Mouse (Mus musculus) embryo, embryonic 10.5 days (tissue): ENCODE measurements around the gene Phf2.

Source experiments
- DNase-seq: peaks from one replicate; pipeline ENCODE4 v3.0.0-alpha.2; 2015; ENCODE audit warnings: low spot score

Gene Phf2

DNA sequence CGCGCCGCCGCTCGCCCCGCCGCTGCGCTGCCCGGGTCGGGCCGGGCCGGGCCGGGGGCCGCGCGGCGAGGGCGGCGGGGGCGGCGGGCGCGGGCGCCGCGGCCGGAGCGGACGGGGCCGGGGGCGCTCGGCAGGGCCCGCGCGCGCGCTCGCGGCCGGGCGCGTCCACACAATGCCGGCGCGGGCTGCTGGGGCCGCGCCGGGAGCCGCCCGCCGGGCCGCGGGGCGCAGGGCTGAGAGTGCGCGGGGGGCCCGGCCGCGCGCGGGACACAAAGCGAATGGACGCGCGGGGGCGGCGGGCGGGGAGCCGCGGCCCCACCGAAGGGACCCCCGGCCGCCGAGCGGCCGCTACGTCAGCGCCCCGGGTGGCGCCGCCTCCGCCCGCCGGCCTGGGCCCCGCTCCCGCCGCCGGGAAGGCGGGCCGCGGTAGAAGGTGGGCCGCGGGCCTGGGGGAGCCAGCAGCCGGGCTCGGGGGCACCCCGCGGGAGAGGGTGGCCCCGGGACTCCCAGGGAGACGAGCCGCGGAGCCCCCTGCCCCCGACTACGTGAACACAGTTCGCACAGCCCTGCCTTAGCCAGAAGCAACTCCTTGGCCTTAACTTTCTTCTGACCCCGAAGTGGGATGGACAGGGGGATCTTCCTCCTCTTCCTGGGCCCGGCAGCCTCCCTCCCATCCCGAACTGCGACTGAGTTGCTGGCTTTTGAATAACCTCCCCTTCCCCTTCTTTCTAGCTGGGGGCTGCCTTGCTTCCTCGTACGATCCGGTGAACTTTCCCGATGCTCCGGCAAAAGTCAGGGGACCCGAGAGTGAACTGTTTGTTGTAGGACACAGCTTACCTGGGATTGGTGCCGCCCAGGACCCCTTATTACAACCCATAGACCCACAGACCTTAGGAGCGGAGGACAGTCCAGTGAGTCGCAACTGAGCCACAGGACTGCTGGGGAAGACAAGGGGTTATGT lies at the start of gene Phf2:
TSS of gene Phf2 (minus strand) at position 349 of the 961 bp plus-strand sequence.
- DNase-seq, result peak; percentile 59

DNA sequence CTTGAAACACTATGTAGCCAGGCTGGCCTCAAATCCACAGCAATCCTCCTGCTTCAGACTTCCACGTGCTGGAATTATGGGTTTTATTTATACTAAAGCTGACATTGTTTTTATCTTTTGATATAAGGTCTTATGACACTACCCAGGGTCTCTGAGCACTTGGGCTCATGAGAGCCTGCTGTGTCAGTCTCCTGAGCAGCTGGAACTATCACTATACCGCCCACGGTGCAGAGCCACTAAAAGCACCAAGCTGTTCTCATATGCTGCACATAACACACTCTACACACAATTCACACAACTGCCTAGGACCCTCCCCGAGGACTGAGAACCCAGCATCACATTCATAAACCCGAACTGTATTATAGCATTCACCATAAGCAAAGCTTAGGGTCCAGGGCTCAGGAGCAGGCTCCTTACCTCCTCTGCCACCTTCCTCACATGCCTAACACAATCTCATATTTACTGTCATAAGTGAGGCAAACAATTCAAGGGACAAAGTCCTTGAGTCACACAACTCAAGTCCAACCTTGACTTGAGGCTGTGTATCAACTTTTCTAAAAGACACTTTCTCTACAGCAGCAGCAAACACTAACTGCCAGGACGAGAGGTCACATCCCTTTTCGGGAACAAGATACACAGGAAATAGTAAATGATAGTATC lies 49.0 kb upstream of the Phf2 start:
- DNase-seq, result no peak

DNA sequence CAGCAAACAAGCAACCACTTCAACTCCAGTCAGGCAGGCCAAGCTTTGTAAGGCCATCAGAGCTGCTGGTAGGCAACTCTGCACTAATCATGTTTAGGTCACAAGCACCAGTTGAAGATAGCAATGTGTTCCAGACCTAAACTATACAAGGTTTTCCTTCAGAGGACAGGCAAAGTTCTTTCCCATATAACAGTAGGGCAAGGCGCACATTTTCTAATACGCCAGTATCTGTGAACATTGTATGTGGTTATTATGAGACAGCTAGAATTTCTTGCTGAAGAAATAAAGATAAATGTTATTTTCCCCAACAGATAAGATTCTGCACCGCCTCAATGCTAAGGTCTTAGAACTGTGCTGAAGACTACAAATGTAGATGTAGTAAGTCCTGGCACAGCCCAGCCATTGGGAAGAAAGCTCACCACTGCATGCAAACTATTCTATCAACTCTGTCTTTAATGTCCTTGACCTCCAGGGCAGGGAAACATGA lies 46.2 kb upstream of the Phf2 start:
- DNase-seq, result no peak

DNA sequence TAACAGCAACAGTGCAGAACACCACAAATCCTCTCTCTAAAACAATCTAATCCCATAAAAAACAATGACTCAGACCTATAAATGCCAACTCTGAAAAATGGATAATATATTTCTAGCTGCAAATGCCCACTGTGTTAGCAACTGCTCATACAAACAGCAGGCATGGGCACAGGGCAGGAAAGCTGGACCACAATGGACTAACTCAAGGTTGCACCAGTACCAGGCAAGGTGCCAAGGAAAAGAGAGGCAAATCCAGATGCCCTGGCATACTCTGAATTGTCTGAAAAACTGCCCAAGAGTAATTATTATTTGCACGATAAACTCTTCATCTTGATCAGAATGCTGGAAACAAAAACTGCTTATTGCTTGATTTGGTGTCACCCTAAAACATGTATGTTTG lies 42.8 kb upstream of the Phf2 start:
- DNase-seq, result no peak

DNA sequence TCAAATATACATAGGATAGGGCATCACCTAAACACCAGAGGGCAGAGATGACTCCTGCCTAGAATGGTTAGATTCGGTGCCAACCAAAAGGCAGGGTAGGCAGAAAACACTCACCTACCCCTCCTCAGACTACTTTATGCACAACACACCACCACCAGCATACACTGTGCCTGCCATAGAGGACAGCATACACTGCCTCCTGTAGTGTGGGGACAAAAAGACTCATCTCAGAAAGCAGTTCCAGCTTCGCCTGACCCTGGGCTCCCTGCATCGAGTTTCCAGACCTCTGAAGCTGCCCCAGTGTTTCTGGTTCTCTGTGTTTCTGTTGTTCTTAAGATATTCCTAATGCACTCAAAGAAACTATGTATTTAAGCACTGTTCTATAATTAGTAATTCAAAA lies 42.2 kb upstream of the Phf2 start:
- no peak for DNase-seq

DNA sequence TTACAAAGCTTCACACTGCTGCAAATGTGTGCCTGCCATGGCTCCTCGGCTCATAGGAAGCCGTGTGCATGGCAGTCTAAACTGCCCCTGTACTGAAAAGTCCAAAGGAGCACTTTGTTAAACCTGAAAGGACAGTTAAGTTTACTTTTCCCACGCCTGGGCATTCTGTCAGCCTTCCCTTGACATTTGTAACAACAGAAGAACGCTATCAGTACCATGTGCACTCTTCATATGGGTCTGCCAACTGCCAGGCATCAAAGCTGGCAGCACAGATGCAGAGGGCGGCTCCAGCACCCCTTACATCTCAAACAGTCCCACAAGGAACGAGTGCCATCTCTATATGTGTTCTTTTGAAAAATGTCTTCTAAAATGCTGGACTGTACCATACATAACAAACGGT lies 40.5 kb upstream of the Phf2 start:
- DNase-seq, result no peak

DNA sequence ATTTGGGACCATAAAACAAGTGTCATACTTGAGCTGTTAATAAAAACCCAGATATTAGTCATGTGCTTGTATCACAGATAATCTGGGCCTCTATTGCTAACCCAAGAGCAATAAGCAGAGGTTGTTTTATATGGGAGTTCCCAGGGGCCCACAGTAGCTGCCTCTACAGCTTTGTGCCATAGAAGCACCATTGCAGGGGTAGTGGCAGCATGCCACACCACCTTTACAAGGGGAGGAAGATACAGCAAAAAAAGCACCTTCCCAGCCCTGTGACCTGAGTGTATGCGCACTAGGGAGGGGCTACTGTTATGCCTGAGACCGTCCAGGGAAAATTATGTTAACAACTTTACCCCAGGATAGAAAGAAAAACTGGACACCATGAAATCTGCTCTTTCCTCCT lies 34.5 kb upstream of the Phf2 start:
- no peak for DNase-seq

DNA sequence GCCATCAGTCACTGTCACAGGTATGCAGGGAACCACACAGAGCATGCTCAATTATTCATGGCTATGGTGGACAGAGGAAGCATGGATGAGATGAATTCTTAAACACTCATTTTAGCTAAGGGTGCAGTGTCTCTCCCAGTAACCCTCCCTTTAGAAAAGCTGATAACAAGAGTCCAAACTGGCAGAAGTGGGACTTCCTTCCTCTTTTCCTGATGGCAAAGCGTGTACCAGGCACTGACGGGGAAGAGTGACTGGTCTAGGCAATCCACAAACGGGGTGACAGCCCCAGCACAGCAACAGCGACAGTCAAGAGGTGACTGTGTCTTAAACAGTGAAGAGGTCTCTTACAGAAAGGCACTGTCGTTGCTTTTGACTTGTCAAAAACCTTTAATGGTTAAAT lies 24.5 kb upstream of the Phf2 start:
- no peak for DNase-seq

DNA sequence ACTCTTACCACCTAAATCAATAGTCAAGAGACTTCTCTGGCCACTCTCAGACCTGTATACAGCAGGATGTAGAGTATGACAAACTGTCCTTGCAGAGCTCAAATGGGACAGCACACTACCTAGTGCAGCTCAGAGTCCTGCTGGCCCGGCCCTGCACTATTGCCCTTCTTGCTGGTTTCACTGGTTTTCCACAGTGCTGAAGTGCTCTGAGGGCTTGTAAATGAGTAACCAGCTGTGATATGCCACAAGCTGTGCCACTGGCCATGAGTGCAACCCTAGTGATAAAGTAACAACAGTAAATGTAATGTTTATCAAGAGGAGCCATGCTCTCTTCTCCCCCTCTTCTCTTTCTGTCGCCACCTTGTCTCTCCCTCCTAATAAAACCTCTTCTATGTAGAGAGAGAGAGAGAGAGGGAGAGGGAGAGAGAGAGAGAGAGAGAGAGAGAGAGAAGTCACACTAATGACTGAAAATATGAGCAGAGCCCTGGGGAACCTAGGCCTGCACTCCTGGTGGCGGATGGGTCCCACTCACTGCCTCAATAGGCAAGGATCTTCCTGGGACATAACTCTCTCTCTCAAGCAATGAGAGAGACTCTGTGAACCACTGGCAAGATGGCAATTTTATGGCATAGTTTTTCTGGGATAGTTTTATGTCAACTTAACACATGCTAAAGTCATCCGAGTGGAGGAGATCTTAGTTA lies 19.5 kb upstream of the Phf2 start:
- no peak for DNase-seq

DNA sequence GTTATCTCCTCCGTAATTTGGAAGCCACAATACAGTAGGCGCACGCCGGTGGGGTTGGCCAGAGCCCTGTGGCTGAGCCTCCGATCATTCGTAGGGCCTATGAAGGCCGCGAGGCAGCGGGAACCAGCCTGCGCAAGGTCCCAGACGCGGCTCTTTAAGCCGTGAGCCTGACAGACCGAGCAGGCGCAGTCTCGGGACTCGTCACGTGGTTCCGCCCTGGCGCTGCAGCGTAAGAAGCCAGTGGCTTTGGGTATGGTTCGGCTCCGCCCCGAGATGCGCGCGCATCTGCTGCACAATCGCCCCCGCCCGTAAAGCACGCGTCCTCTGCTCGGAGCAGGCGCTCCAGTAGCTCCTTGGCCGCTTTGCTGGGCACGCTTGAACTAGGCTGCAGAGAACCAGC lies 7.6 kb upstream of the Phf2 start:
- DNase-seq, result peak; percentile 98

DNA sequence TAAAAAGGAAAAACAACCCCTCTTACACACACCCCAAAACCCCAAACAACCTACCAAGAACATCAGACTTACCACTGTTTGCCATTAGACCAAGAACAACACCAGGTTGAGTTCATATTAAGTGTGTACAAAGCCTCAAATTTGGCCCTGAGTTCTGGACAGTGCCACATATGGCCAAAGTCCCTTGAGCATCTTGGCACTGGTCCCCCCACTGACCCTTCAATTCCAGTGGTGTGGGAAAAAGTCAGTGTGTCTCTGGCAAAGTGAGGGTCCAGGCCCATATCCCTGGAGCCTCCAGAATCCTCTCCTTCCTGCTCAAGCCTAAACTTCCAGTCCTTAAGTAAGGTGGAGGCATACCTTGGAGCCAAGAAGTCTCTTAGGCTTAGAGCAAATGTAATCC lies 6.9 kb upstream of the Phf2 start:
- DNase-seq, result peak; percentile 10

DNA sequence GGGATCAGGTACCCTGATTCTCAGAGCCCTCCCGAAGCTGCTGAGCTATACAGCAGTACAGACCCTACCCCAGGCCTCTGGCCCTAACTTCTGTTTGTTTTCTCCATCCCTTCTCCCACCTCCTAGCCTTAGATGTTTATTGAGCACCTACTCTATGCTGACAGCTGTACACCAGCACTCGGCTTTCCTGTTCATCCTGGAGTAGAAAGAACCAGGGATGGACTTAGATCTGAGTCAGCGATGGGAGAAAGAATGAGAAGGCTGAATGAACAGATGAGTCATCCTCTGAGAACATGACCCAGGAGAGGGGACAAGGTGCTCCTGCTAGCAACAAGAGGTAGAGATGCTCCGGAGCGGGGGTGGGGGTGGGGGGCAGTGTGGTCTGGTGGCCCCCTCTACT lies 1.8 kb upstream of the Phf2 start:
- DNase-seq, result no peak

DNA sequence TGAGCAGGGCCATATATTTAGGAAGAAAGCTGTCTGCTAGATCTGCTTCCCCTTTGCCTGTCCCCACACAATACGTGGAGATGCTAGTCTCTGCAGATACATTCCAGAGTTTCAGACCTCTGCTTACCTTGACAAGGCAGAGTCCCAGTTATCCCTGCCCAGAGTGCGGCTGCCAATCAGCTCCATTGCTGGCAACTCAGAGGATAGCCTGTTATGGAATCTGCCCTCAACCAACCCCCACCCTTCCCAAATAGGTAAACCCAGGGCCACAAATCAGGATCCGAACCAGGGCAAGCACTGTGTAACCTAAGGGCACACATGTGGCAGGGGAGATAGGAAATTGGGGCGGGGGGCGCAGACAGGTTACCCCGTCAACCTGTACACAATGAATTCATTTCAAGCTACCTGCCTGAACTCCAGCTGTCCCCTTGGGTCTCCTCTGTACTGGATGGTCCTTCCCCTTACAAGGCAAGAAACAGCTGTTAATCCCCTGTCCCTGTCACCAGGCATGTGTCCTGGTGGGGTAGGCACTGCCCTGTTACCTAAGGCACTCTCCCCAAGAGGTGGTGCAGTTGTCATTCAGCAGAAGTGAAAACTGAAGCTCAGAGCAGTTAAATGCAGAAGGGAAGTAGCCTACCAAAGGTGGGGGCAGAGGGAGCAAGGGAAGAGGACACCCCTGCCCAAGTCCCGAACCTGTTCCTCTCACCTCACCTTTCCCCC lies 1.1 kb upstream of the Phf2 start:
- DNase-seq, result no peak

DNA sequence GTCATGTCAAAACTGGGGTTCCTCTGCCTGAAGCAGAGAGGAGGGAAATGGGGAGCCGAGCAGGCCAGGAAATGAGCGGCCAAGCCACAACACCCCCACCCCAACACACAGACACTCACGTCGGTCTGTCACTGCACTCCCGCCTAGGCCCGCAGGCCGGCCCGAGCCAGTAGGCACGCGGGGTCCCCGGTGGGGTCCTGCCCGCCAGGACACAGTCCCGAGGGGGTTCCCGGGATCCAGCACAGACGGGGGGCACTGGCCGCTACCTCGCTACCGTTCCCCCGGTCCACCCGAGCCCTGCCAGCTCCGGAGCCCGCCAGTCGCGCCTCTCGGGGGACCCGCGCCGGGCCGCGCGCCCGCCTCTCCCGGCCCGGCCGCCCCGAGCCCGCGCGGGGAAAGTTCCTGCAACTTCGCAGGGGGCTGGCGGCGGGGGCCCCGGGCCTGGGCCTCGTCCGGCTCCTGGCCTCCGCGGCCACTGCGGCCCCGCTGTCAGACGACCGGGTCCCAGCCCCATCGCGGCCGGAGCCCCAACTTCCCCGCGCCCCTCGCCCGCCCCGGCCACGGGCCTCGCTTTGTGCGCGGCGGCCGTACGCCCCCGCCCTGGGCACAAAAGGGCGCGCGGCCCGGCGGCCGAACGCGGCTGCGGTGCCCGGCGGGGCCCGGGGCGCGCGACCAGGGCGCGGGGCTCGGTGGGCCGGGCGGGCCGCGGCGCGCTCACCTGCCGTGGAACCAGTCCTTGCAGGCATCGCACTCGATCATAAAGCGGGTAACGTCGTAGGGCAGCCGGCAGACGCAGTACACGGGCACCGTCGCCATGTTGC lies 759 bp downstream of the Phf2 start:
- peak; percentile 32 for DNase-seq

DNA sequence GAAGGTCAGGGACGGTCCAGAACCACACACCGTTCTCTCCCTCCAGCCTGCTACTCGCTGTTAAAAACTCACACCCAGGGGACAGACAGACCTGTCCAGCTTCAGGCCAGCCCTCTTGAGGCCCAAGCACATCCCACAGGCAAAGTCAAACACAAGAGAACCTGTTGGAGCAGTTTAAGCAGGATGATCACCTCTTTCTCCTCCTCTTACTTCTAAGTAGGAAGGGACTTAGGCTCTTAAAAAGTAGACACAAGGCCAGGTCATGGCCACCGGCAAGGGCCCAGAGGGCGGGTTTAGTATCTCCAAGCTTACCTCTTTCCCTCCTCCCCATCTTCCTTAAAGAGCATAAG lies 1.3 kb downstream of the Phf2 start:
- DNase-seq, result peak; percentile 57

DNA sequence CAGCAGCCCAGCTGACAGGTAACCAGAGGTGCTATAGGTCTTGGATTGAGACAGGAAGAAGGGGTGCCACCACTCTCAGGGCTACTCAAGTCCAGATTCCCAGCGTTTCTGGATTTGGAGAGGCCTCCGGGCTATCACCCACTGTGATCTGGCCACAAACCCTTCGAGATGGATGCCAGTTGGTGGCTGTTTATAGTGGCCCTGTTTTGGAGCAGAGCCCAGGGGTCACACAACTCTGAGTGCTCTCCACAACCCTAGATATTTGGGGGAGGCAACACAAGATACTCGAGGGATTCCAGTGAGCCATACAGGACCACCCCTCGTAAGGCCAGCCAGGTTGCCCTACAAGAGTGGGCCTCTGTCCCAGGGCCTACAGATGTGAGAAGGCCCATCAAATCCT lies 1.8 kb downstream of the Phf2 start:
- no peak for DNase-seq

DNA sequence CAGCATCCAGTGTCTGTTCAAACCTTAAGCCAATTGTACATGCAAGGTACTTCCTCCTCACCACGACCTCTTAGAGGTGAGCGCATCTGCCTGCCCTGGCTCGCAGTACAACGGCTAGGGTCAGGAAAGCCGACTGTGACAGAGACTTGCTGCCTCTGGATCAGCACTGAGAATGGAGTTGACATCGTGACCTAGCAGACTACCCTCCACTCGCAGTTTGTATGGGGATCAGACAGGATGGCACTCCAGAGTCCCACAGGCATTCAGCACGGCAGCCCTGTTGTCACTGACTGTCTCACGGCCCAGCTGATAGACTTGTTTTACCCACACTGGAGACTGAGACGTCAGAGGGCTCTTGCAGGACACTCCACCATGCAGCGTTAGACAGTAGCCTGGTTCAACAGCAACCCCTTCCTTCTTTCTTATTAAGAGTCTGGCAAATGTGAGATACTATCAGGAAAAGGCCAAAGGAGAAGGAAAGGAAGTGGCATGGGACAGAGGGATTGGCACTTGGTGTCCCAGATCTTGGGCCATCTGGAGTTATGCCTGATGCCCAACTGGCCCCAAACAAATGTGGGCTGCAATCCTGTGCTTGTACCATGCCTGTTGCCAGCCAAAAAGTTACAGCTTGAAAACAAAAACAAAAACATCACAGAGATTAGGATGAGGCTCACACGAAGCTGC lies 6.1 kb downstream of the Phf2 start:
- no peak for DNase-seq

DNA sequence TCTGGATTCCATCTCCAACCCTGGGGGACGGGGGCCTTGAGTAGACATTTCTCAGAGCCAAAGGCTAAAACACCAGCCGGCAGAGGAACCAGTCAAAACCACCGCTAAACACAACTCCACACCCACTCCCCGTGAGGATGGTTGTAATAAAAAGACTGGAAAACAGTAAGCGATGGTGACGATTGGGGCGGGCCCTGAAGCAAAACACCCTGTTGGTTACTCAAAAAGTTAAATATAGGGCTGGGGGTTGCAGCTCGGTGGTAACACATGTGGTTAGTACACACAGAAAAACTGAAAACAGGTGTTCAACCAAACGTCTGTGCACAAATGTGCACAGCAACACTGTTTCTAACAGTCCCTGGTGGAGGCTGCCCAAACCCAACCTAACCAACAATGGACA lies 7.4 kb downstream of the Phf2 start:
- no peak for DNase-seq

DNA sequence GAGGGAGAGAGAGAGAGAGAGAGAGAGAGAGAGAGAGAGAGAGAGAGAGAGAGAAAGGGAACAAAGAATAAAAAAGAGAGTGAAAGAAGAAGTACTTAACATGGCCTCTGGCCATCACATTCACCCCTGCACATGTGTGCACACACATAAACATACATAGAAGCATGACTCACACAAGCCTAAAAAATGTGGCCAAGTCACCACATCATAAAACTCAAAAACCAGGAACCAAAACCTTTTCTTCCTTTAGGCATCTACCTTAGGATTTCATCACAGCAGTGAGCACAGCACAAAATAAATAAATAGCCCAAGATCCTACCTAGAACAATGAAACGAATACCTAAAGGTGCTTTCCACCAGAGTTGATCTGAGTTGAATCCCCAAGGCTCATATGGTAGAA lies 9.0 kb downstream of the Phf2 start:
- DNase-seq, result no peak

DNA sequence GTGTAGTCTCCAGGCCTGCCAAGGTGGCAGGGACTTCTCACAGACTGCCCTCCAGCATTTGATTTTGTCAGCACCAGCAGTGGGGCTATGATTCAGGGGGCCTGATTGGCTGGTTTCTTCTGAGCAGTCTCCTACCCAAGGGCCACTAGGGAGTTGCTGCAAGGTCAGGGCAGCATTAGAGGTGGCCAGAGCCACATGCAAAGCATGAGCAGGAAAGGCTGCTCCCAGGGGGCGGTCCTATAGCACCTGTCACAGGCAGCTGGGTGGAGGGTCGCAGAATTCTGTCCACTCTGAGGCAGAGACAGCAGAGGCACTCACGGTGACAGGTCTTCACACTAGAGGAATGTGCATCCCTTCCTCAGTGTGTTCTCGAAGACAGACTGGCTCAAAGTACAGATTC lies 12.1 kb downstream of the Phf2 start:
- no peak for DNase-seq

DNA sequence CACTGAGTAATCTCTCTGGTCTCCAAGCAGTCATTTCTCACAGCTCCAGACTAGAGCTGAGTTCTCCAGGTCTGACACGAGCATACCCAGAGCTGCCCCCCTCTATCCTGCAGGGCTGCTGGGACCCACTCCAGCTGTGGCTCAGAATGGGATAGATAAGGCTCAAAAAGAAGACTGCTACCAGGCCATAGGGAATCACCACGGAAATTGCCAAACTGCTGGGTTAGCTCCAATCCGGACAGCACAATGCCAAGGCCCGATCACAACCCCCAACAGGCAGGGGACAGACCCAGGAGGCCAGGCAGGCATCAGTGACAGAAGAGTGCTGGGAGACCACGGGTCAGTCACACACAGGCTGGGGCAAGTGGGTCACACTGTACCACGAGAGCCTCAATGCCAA lies 12.9 kb downstream of the Phf2 start:
- no peak for DNase-seq
